Mouse (Mus musculus) myocyte (in vitro differentiated cells): ENCODE data around the gene Hoxa4. TPM values are rescaled to one million over a fixed set of nuclear protein-coding genes. Genes with fewer than 3 reads are reported as not detected.

ENCODE experiments used
- H3K27me3 ChIP-seq: one replicate; pipeline ENCODE4 v1.6.1; 2011; ENCODE audit not compliant: control insufficient read depth, insufficient read depth, insufficient read length
- H3K36me3 ChIP-seq: one replicate; pipeline ENCODE4 v1.6.1; 2011; ENCODE audit not compliant: control insufficient read depth, insufficient read depth
- H3K4me2 ChIP-seq: one replicate; pipeline ENCODE4 v1.6.1; 2011; ENCODE audit warnings: low read depth, control low read depth
- H3K4me3 ChIP-seq: one replicate; pipeline ENCODE4 v1.5.1; 2011; ENCODE audit warnings: mild to moderate bottlenecking, control low read depth, moderate library complexity
- H3K79me2 ChIP-seq: one replicate; pipeline ENCODE4 v1.6.1; 2011; ENCODE audit not compliant: control insufficient read depth, insufficient read depth
- H3ac ChIP-seq: one replicate; pipeline ENCODE4 v1.6.1; 2011; ENCODE audit not compliant: control insufficient read depth, insufficient read length
- CEBPB ChIP-seq: IDR thresholded peaks from 2 replicates; pipeline ENCODE4 v1.6.1; 2011; ENCODE audit warnings: mild to moderate bottlenecking, moderate library complexity; ENCODE audit not compliant: poor library complexity, insufficient read depth, severe bottlenecking
- E2F4 ChIP-seq: IDR thresholded peaks from one replicate; pipeline ENCODE4 v1.6.1; 2011; ENCODE audit warnings: mild to moderate bottlenecking, control low read depth, moderate library complexity; ENCODE audit not compliant: insufficient read depth
- MAX ChIP-seq: IDR thresholded peaks from one replicate; pipeline ENCODE4 v1.6.1; 2011; ENCODE audit warnings: low read depth, mild to moderate bottlenecking, control low read depth
- MYOD1 ChIP-seq, 3 experiments: IDR thresholded peaks; one replicate each; pipeline ENCODE4 v1.6.1; 2011; ENCODE audit warnings: control low read depth in 2 of 3, low read depth in 2 of 3, mild to moderate bottlenecking in 2 of 3, moderate library complexity in 1 of 3; ENCODE audit not compliant: insufficient read length in 2 of 3, control insufficient read depth in 1 of 3
- MYOG ChIP-seq, 3 experiments: IDR thresholded peaks; one replicate each; pipeline ENCODE4 v1.6.1; 2011; ENCODE audit warnings: control low read depth in 2 of 3, low read depth in 2 of 3, mild to moderate bottlenecking in 2 of 3; ENCODE audit not compliant: insufficient read length in 2 of 3, control insufficient read depth in 1 of 3, insufficient read depth in 1 of 3
- POLR2A ChIP-seq: IDR thresholded peaks from one replicate; pipeline ENCODE4 v1.6.1; 2011; ENCODE audit warnings: low read depth, mild to moderate bottlenecking, control low read depth, moderate library complexity; ENCODE audit not compliant: insufficient read length
- POLR2AphosphoS2 ChIP-seq: IDR thresholded peaks from one replicate; pipeline ENCODE4 v1.6.1; 2011; ENCODE audit warnings: low read depth, control low read depth; ENCODE audit not compliant: insufficient read length
- REST ChIP-seq: IDR thresholded peaks from one replicate; pipeline ENCODE4 v1.6.1; 2011; ENCODE audit warnings: mild to moderate bottlenecking, control low read depth, moderate library complexity; ENCODE audit not compliant: insufficient read depth, insufficient read length
- SRF ChIP-seq: IDR thresholded peaks from one replicate; pipeline ENCODE4 v1.6.1; 2011; ENCODE audit warnings: low read depth; ENCODE audit not compliant: control insufficient read depth, insufficient read length
- TCF12 ChIP-seq: IDR thresholded peaks from one replicate; pipeline ENCODE4 v1.6.1; 2011; ENCODE audit warnings: mild to moderate bottlenecking, control low read depth; ENCODE audit not compliant: poor library complexity, insufficient read depth, severe bottlenecking
- TCF3 ChIP-seq: IDR thresholded peaks from one replicate; pipeline ENCODE4 v1.6.1; 2011; ENCODE audit warnings: low read depth, control low read depth; ENCODE audit not compliant: insufficient read length
- USF1 ChIP-seq: IDR thresholded peaks from one replicate; pipeline ENCODE4 v1.6.1; 2011; ENCODE audit warnings: low read depth, mild to moderate bottlenecking, control low read depth, moderate library complexity
- polyA plus RNA-seq: library from polyadenylated mRNA; unstranded; fragments of >200 nt; fragmentation: generic; extraction: Trizol; gene quantifications from one replicate; pipeline ENCODE4 v1.2.1, GENCODE M21; 2012; ENCODE audit warnings: missing spikeins

Hoxa4 gene
- polyA plus RNA-seq, 1 experiment, result 1.4 TPM

DNA sequence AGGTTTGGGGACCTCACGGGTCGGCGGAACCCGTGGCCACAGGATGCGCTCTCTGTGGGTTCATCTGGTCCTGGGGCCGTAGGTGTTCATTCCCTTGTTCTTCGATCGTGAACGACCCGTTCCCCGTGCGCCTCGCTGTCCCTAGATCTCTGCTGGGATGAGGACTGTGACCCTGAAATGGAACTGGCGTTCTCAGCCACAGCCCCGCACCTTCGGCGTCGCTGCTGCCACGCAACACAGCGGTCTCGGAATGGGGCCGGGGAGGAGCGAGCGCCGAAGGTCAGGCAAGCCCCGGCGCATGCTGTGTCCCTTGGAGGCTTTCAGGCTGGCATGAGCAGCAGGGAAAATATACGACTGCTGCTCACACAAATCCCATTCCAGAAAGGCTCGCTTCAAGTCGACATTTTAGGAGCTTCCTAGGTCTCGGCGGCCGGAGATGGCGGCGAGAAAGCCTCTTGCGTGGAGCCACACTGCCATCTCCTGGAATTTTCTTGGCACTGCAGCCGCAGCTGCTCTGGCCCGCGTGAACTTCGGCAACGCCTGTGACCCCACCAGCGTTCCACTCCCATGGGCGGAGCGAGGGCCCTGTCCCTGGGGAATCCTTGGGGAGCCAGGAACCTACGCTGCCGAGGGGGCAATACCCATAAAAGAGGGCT lies 29.9 kb upstream of the Hoxa4 start, which contains the start of gene Hoxa7:
Gene Hoxa7 (minus strand): TSS at position 518 of the 656 bp plus-strand sequence.
- Histone ChIP-seq H3K36me3 (no peaks in the 10 kb centered on the region), H3ac (peak within 1 kb of the TSS; percentile 84), H3K27me3 (no peaks in the 10 kb centered on the region), H3K4me2 (peak within 1 kb of the TSS; percentile 97), H3K79me2 (peaks cover 44% of the 10 kb centered on the region), H3K4me3 (peak within 1 kb of the TSS; percentile 89)
- no peak for TF ChIP-seq TCF3
- peak; percentile 37 for TF ChIP-seq SRF
- peak; percentile 77 to 90 (median 82) for TF ChIP-seq MYOG (IDR thresholded peaks at IDR 0.05; ENCODE audit: control insufficient read depth in 1 of 3, insufficient read depth in 1 of 3, insufficient read length in 2 of 3, low read depth in 2 of 3)
- TF ChIP-seq MYOD1 (IDR thresholded peaks at IDR 0.05; ENCODE audit: control insufficient read depth in 1 of 3, insufficient read length in 2 of 3, low read depth in 2 of 3), result peak in 2 of 3 experiments; percentile 82 to 89
- TF ChIP-seq MAX, result no peak
- no peak for TF ChIP-seq POLR2AphosphoS2
- TF ChIP-seq POLR2A, result peak; percentile 34

DNA sequence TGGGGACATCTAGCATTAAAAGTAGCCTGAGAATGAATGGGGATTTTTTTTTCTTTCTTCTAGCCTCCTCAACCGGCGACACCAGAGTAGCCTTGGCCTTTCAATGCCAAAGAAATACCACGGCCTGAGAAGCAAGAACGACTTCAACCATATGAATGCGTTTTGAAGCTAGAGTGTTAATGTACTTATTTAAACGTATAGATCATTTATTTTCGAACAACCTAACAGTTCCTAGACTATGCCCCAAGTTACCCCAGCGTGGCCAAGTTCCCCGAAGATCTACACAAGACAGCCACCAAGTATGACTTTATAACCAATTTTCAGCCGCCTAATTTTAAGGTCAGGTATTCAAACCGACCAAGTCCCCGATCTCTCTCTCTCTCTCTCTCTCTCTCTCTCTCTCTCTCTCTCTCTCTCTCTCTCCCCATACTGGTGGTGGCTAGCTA lies 29.3 kb upstream of the Hoxa4 start:
- TF ChIP-seq POLR2AphosphoS2, result no peak
- no peak for TF ChIP-seq TCF3
- no peak for TF ChIP-seq MYOG (IDR thresholded peaks at IDR 0.05; ENCODE audit: control insufficient read depth in 1 of 3, insufficient read depth in 1 of 3, insufficient read length in 2 of 3, low read depth in 2 of 3)
- TF ChIP-seq CEBPB, result no peak
- no peak for TF ChIP-seq USF1
- no peak for TF ChIP-seq TCF12
- TF ChIP-seq MYOD1 (IDR thresholded peaks at IDR 0.05; ENCODE audit: control insufficient read depth in 1 of 3, insufficient read length in 2 of 3, low read depth in 2 of 3), result no peak
- TF ChIP-seq MAX, result no peak
- no peak for TF ChIP-seq E2F4
- TF ChIP-seq POLR2A, result no peak
- no peak for TF ChIP-seq SRF
- no peak for TF ChIP-seq REST
- Histone ChIP-seq H3K4me3 (peak overlapping the region; percentile 89), H3K79me2 (peaks cover 48% of the 10 kb centered on the region), H3K4me2 (peak overlapping the region; percentile 88), H3ac (peak overlapping the region; percentile 84), H3K27me3 (no peaks in the 10 kb centered on the region), H3K36me3 (no peaks in the 10 kb centered on the region)

DNA sequence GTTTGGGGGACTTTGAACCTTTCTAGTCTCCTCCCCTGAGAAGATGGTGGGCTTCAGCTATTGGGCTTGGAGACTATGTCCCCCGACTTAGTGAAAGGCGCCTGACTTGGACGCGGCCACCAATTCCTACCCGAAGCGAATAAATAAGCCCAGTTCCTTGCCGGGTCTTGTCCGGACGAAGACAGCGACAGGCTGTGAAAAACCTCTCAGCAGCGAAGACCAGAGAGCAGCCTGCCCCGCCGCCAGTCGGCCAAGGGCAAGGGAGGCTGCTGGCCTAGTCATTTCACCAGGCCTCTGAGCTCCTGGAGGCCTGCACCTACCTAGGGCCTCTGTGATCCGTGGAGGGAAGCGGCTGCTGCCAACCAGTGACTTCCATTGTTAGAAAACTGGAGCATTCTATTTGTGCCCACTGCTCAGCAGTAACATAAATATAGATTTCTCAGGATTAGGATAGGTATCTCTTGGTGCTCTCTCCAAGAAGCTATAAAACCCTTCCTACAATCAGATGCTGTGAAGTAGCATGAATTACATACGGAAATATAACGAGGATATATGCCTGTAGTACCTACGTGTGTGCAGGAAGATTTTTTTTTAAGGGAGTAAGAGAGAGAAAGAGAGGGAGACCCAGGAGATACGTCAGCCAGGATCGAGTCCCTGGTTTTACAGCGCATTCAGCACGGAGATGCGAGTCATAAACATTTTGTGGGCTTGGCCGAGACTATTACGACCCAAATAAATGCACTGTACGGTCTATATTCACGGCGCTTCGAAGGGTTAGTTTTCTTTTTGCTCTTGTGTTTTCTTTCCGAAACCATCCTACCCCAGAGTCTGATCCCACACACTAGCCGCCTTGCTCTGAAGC lies 28.7 kb upstream of the Hoxa4 start:
- peak overlapping the region; percentile 84 for H3ac ChIP-seq
- peak overlapping the region; percentile 89 for H3K4me3 ChIP-seq
- H3K79me2 ChIP-seq, result peaks cover 43% of the 10 kb centered on the region
- H3K36me3 ChIP-seq, result no peaks in the 10 kb centered on the region
- TF ChIP-seq E2F4, result no peak
- no peak for TF ChIP-seq CEBPB
- TF ChIP-seq MYOG (IDR thresholded peaks at IDR 0.05; ENCODE audit: control insufficient read depth in 1 of 3, insufficient read depth in 1 of 3, insufficient read length in 2 of 3, low read depth in 2 of 3), result no peak
- peak; percentile 66 for TF ChIP-seq POLR2A
- TF ChIP-seq USF1, result no peak
- TF ChIP-seq MYOD1 (IDR thresholded peaks at IDR 0.05; ENCODE audit: control insufficient read depth in 1 of 3, insufficient read length in 2 of 3, low read depth in 2 of 3), result no peak
- peak; percentile 40 for TF ChIP-seq POLR2AphosphoS2
- peak overlapping the region; percentile 88 for H3K4me2 ChIP-seq
- no peaks in the 10 kb centered on the region for H3K27me3 ChIP-seq

DNA sequence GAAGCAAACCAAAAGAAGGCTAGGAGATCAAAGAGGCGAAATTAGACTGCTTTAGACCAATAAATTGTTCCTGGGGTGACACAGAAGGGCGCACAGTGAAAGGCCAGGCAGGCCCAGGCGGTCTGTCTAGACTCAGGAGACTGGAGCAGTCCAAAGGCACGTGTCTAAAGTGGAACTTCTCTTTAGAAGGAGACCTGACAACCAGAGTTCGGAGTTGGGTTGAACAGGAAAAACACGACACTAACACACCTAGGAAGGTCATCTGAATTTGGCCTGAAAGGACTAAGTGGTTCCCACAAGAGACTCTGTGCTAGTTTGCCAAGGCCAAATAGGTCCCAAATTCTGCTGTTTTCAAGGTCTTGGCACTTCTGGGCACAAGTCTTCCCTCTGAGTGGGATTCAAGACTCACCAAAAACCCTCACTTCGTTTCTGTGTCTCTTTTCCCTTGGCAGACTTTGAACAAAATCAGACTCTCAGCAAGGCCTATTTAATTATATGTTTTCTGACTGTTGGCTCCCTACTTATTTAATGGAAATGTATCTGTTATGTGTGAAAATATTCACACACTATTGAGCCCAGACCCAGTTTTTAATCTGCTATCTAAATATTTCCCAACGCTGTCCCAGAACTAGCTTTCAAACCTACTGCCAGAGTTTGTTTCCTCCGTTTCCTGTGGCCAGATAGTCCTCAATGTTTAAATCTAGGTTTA lies 27.8 kb upstream of the Hoxa4 start:
- Histone ChIP-seq H3K4me3 (peak overlapping the region; percentile 89), H3K79me2 (peaks cover 35% of the 10 kb centered on the region), H3K4me2 (peak overlapping the region; percentile 88), H3K27me3 (no peaks in the 10 kb centered on the region), H3ac (no peak overlapping the region), H3K36me3 (no peaks in the 10 kb centered on the region)
- no peak for TF ChIP-seq E2F4
- TF ChIP-seq REST, result no peak
- no peak for TF ChIP-seq USF1
- no peak for TF ChIP-seq TCF12
- TF ChIP-seq TCF3, result no peak
- no peak for TF ChIP-seq MYOG (IDR thresholded peaks at IDR 0.05; ENCODE audit: control insufficient read depth in 1 of 3, insufficient read depth in 1 of 3, insufficient read length in 2 of 3, low read depth in 2 of 3)
- no peak for TF ChIP-seq CEBPB
- no peak for TF ChIP-seq POLR2A
- TF ChIP-seq MAX, result no peak
- TF ChIP-seq SRF, result no peak
- no peak for TF ChIP-seq MYOD1 (IDR thresholded peaks at IDR 0.05; ENCODE audit: control insufficient read depth in 1 of 3, insufficient read length in 2 of 3, low read depth in 2 of 3)
